Mouse (Mus musculus) forebrain, postnatal 0 days (tissue): ENCODE results near the gene Thoc6. TPM values are rescaled to one million over a fixed set of nuclear protein-coding genes. Genes with fewer than 3 reads are reported as not detected.

Experiments used
- ATAC-seq: fragments of 200-750 bp; cut with Nextera tagmentation; 2 replicates; pipeline ENCODE4 v1.8.0; 2017; ENCODE audit warnings: mild to moderate bottlenecking, moderate library complexity
- DNase-seq: peaks from one replicate; pipeline ENCODE4 v3.0.0-alpha.2; 2015
- H3K27ac ChIP-seq: fragments of 300-500 bp; sonication (generic); 2 replicates; pipeline ENCODE4 v1.5.1; 2014; ENCODE audit warnings: low read depth, mild to moderate bottlenecking, antibody characterized with exemption, low read length, moderate library complexity, mixed read lengths
- H3K27me3 ChIP-seq: fragments of 300-500 bp; sonication (generic); 2 replicates; pipeline ENCODE4 v1.6.1; 2014; ENCODE audit warnings: mild to moderate bottlenecking, low read length, mixed read lengths; ENCODE audit not compliant: insufficient read depth
- H3K36me3 ChIP-seq: fragments of 300-500 bp; sonication (generic); 2 replicates; pipeline ENCODE4 v1.6.1; 2014; ENCODE audit warnings: mild to moderate bottlenecking, moderate library complexity; ENCODE audit not compliant: insufficient read depth
- H3K4me1 ChIP-seq: fragments of 300-500 bp; sonication (generic); 2 replicates; pipeline ENCODE4 v1.6.1; 2014; ENCODE audit warnings: antibody characterized with exemption; ENCODE audit not compliant: insufficient read depth
- H3K4me2 ChIP-seq: fragments of 300-500 bp; sonication (generic); 2 replicates; pipeline ENCODE4 v1.6.1; 2014; ENCODE audit warnings: low read depth, mild to moderate bottlenecking, moderate library complexity
- H3K4me3 ChIP-seq: fragments of 300-500 bp; sonication (generic); 2 replicates; pipeline ENCODE4 v1.5.1; 2014; ENCODE audit warnings: low read depth, low read length, mixed read lengths
- H3K9ac ChIP-seq: fragments of 300-500 bp; sonication (generic); 2 replicates; pipeline ENCODE4 v1.6.1; 2014; ENCODE audit warnings: mild to moderate bottlenecking
- H3K9me3 ChIP-seq: fragments of 300-500 bp; sonication (generic); 2 replicates; pipeline ENCODE4 v1.6.1; 2016; ENCODE audit warnings: low read length
- CTCF ChIP-seq: sonication (generic); IDR thresholded peaks from 2 replicates; pipeline ENCODE4 v1.5.1; 2016; ENCODE audit warnings: antibody characterized with exemption, control low read depth, low read depth
- WGBS: fragments of 180-500 bp; shearing (Covaris S2); extraction: QIAGEN DNeasy Blood & Tissue Kit; methylation state at CpG from one replicate; pipeline ENCODE4 v1.1.7; 2014; 5-methylcytosine and 5-hydroxymethylcytosine counted together
- polyA plus RNA-seq: library from polyadenylated mRNA; unstranded; fragments of >200 nt; fragmentation: Nextera tagmentation; extraction: Ambion mirVana; gene quantifications from 2 replicates; pipeline ENCODE4 v1.2.1, GENCODE M21; 2015
- total RNA-seq: library from RNA; depleted of rRNA; stranded (reverse); fragments of >200 nt; gene quantifications from 2 replicates; pipeline ENCODE4 v1.2.3, GENCODE M21; 2014

Gene Thoc6
- total and polyA plus RNA-seq, 2 experiments from 2014 or later = 14.7 to 18.0 TPM

DNA sequence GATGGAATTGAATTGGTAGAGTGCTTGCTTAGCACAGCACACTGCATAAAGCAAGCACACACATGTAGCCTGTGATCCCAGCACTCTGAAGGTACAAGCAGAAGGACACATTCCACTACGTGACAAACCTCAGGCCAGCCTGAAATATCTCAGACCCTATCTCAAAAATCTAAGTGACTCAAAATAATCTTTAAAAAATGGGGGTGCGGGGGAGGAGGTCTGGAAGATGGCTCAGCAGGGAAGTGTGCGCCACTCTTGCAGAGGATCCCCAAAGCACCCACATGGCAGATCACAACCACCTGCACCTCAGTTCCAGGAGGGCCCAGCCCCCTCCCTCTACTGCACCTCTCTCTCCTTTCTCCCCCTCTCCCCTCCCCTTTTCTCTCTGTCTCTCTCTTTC lies 2.2 kb downstream of the Thoc6 start:
- Histone ChIP-seq H3K9ac (no peak overlapping the region), H3K4me1 (peaks cover 14% of the 10 kb centered on the region; the same call in 1 of the 2 replicates), H3K9me3 (no peaks in the 10 kb centered on the region), H3K36me3 (peaks cover 21% of the 10 kb centered on the region), H3K4me3 (no peak overlapping the region), H3K4me2 (no peak overlapping the region), H3K27me3 (0 out of 2 replicates have a peak, but pooled peaks cover 3% of the 10 kb centered on the region), H3K27ac (no peak overlapping the region)
- ATAC-seq (no peak), DNase-seq (no peak)
- no peak for TF ChIP-seq CTCF
- WGBS = 100% methylated on average over 3 of the region's 3 CpGs

DNA sequence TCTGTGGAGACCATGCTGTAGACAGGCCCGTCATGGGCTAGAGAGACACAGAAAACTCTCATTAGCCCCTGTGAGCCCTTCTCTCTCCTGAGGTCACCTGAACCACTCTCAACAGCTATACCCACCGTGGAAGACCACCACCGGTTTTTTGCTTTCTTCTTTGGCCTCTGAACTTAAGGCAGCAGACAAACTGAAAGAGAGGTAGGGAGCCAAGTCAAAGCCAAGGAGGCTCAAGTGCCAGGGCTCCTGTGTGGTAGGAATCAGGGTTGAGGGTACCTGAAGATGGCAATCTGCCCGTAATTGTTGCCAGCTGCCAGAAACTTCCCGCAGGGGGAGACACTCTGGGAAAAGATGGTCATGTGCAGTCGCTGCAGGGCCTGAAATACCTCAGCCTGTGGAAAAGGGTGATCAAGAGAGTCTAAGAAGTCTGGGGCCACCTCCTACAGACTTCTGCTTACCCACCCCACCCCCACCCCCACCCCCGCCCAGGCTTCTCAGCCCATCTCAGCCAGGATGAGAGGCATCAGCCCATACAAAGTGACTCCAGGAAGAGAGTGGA lies 3.1 kb downstream of the Thoc6 start:
- 94% methylated on average over 7 of the region's 7 CpGs for WGBS
- Histone ChIP-seq H3K9ac (no peak overlapping the region), H3K4me3 (no peak overlapping the region), H3K36me3 (peaks cover 25% of the 10 kb centered on the region), H3K9me3 (no peaks in the 10 kb centered on the region), H3K27ac (no peak overlapping the region), H3K27me3 (no peaks in the 10 kb centered on the region), H3K4me1 (0 out of 2 replicates have a peak, but pooled peaks cover 8% of the 10 kb centered on the region), H3K4me2 (no peak overlapping the region)
- ATAC-seq (no peak), DNase-seq (no peak)
- TF ChIP-seq CTCF = no peak

DNA sequence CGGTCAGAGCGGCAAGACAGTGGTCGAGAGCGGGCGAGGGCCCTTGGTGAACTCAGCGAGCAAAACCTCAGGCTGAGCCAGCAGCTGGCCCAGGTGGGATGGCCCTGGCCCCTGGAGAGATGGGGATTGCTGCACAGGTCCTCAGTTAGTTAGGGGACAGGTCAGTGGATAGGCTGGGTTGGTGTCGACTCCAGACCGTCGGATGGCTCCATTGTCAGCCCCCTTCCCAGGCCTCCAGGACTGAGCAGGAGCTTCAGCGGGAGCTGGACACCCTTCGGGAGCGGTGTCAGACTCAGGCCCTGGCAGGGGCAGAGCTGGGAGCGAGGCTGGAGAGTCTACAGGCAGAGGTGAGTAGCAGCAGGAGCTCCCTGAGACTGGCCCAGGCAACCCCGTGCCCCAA lies 8.2 kb downstream of the Thoc6 start:
- Histone ChIP-seq H3K36me3 (peaks cover 25% of the 10 kb centered on the region), H3K4me1 (no peaks in the 10 kb centered on the region), H3K4me3 (no peak overlapping the region), H3K9ac (no peak overlapping the region), H3K9me3 (no peaks in the 10 kb centered on the region), H3K27me3 (peaks cover 15% of the 10 kb centered on the region), H3K4me2 (no peak overlapping the region), H3K27ac (no peak overlapping the region)
- no peak for TF ChIP-seq CTCF
- DNase-seq = no peak
- 85% methylated on average over 14 of the region's 14 CpGs for WGBS
- ATAC-seq = no peak

DNA sequence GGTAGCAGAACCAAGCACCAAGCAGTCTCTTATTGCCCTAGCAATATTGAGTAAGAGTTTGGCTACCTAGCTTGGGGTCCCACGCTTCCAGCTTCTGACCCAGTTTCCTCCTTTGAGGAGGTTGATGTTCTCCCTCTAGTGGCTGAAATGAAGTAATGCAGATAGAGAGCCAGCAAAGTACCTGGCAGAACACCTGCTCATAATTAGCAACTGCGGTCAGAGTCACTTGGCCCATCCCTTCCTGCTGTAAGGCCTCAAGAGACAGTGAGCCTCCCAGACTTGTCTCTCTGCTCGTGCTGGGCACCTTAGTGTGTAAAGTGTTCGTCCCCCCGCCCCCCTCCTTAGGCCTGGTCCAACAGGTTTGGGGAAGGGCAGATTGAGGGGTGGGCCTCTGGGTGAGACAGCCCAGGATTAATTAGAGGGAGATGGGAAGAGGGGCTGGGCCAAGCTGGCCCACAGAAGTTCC lies 9.1 kb downstream of the Thoc6 start:
- peaks cover 19% of the 10 kb centered on the region for H3K36me3 ChIP-seq
- H3K27ac ChIP-seq = no peak overlapping the region
- H3K4me2 ChIP-seq = no peak overlapping the region
- H3K4me1 ChIP-seq = no peaks in the 10 kb centered on the region
- H3K9ac ChIP-seq = no peak overlapping the region
- DNase-seq = peak; percentile 53
- peaks cover 22% of the 10 kb centered on the region for H3K27me3 ChIP-seq
- peak; percentile 78 for TF ChIP-seq CTCF
- WGBS = 12% methylated on average over 5 of the region's 5 CpGs
- H3K4me3 ChIP-seq = no peak overlapping the region
- 0 out of 2 replicates have a peak, but pooled peaks have one; percentile 20 for ATAC-seq
- H3K9me3 ChIP-seq = no peaks in the 10 kb centered on the region

DNA sequence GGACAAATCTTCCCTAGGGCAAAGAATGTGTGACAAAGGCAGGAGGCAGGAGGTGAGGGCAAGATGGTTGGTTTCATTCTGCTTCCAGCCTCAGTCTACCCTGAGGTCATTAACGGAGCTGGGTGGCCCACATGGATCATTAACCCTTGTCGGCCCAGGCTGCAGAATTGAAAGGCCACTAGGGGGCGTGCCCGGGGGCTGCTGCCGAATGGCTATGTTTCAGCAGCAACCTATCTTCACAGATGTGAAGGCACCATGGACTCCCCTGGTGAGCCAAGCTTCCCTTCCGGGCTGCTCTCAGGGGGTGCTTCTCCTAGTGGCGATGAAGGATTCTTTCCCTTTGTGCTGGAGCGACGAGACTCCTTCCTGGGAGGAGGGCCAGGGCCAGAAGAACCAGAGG lies 12.2 kb downstream of the Thoc6 start:
- WGBS = 6% methylated on average over 9 of the region's 9 CpGs

DNA sequence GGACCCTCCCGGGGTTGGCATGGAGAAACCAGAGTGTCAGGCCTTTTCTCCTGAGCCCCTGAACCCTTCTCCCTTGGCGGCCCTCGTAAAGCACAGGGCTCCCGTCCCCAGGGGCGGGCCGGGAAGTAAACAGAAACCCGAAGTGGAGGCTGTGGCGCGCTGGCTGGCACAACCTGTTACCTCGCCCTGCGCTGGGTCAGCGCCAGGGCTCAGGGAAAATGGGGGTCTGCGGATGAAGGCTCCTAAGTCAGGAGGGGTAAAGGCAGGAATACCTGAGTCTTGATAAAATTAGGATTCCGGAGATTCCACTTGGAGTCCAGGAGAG lies 12.8 kb downstream of the Thoc6 start:
- H3K9ac ChIP-seq = no peak overlapping the region
- DNase-seq (no peak), ATAC-seq (no peak)
- H3K4me2 ChIP-seq = no peak overlapping the region
- WGBS = 5% methylated on average over 14 of the region's 14 CpGs
- H3K9me3 ChIP-seq = no peaks in the 10 kb centered on the region
- no peak overlapping the region for H3K4me3 ChIP-seq
- peaks cover 27% of the 10 kb centered on the region for H3K27me3 ChIP-seq
- H3K27ac ChIP-seq = no peak overlapping the region
- no peaks in the 10 kb centered on the region for H3K4me1 ChIP-seq
- TF ChIP-seq CTCF = no peak
- H3K36me3 ChIP-seq = no peaks in the 10 kb centered on the region

More for the DNA sequence above, 12.2 kb downstream of the Thoc6 start:
- peak; percentile 27; the same call in 1 of the 2 replicates for TF ChIP-seq CTCF
- Histone ChIP-seq H3K9ac (no peak overlapping the region), H3K4me1 (no peaks in the 10 kb centered on the region), H3K4me2 (no peak overlapping the region), H3K9me3 (no peaks in the 10 kb centered on the region), H3K27me3 (peaks cover 27% of the 10 kb centered on the region), H3K27ac (no peak overlapping the region), H3K4me3 (no peak overlapping the region), H3K36me3 (peaks cover 4% of the 10 kb centered on the region; the same call in 1 of the 2 replicates)
- DNase-seq (no peak), ATAC-seq (no peak)

DNA sequence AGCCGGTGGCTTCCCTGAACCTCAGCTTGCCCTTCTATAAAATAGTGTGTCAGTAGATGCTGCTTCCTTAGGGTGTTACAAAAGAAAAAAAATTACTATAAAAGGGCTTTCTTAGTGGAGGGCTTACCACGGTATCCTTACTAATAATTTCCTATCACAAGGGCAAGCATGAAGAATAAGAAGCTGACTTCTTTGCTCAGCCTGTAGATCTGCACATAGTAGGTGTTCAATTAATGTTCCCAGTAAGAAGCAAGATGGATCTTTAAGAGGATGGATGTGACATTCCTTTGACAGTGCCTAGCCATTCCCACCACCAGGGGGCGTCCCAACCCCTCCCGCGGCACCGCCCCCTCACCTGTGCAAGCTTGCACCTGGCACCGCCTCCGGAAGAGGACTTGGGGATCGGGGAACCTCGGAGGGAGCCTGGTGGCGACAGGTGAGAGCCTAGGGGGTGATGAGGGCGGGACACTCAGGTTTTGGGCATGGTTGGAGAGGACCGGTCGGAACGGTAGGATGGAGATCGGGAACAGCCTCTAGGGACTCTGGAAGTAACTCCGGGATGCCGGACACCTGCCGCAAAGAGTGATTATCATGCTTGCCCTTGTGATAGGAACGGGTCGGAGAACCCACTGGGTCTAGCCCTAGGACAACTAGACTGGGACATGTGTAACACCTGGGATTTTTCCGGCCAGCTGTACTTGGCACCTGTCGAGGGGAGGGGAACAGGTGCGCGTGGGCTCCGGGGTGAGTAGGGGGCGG lies 13.4 kb downstream of the Thoc6 start, which contains the start of gene Bicdl2:
Bicdl2 (plus strand) TSS at position 390 of the 759 bp plus-strand sequence.
- Histone ChIP-seq H3K36me3 (no peaks in the 10 kb centered on the region), H3K27ac (no peak within 1 kb of the TSS), H3K4me3 (no peak within 1 kb of the TSS), H3K27me3 (peaks cover 27% of the 10 kb centered on the region), H3K4me1 (no peaks in the 10 kb centered on the region), H3K9ac (no peak within 1 kb of the TSS), H3K9me3 (no peaks in the 10 kb centered on the region), H3K4me2 (no peak within 1 kb of the TSS)
- DNase-seq = no peak
- TF ChIP-seq CTCF = peak; percentile 61
- ATAC-seq = no peak
- 5% methylated on average over 27 of the region's 27 CpGs for WGBS
